Mouse (Mus musculus) intestine, embryonic 14.5 days (tissue): ENCODE data around the gene Daam1. TPM values are rescaled to one million over a fixed set of nuclear protein-coding genes. Genes with fewer than 3 reads are reported as not detected.

Experiments used
- ATAC-seq: fragments of 200-750 bp; cut with Nextera tagmentation; replicated peaks from 2 replicates; pipeline ENCODE4 v1.8.0; 2017; ENCODE audit warnings: low read depth, moderate number of reproducible peaks, moderate TSS enrichment, moderate library complexity; ENCODE audit not compliant: low FRiP score, low TSS enrichment
- DNase-seq: peaks from one replicate; pipeline ENCODE4 v3.0.0-alpha.2; 2018; ENCODE audit warnings: low spot score
- H3K27ac ChIP-seq: fragments of 300-500 bp; sonication (generic); 2 replicates; pipeline ENCODE4 v1.5.1; 2014; ENCODE audit warnings: low read depth, mild to moderate bottlenecking, control low read depth
- H3K27me3 ChIP-seq: fragments of 300-500 bp; sonication (generic); replicated peaks from 2 replicates; pipeline ENCODE4 v1.6.1; 2014; ENCODE audit warnings: low read length, control low read depth; ENCODE audit not compliant: control insufficient read depth, insufficient read depth
- H3K36me3 ChIP-seq: fragments of 300-500 bp; sonication (generic); 2 replicates; pipeline ENCODE4 v1.6.1; 2014; ENCODE audit warnings: low read length, control low read depth; ENCODE audit not compliant: control insufficient read depth, insufficient read depth
- H3K4me1 ChIP-seq: fragments of 300-500 bp; sonication (generic); replicated peaks from 2 replicates; pipeline ENCODE4 v1.6.1; 2014; ENCODE audit warnings: low read length, control low read depth, mixed read lengths; ENCODE audit not compliant: control insufficient read depth, insufficient read depth
- H3K4me2 ChIP-seq: fragments of 300-500 bp; sonication (generic); 2 replicates; pipeline ENCODE4 v1.6.1; 2014; ENCODE audit warnings: low read length
- H3K4me3 ChIP-seq: fragments of 300-500 bp; sonication (generic); 2 replicates; pipeline ENCODE4 v1.5.1; 2014; ENCODE audit warnings: low read depth, low read length, control low read depth, mixed read lengths
- H3K9ac ChIP-seq: fragments of 300-500 bp; sonication (generic); 2 replicates; pipeline ENCODE4 v1.6.1; 2014; ENCODE audit warnings: mild to moderate bottlenecking, low read length
- H3K9me3 ChIP-seq: fragments of 300-500 bp; sonication (generic); 2 replicates; pipeline ENCODE4 v1.6.1; 2016; ENCODE audit warnings: low read length, control low read depth; ENCODE audit not compliant: control insufficient read depth
- WGBS: fragments of 180-500 bp; shearing (Covaris S2); extraction: QIAGEN DNeasy Blood & Tissue Kit; methylation state at CpG from one replicate; pipeline ENCODE4 v1.1.7; 2014; 5-methylcytosine and 5-hydroxymethylcytosine counted together
- polyA plus RNA-seq: library from polyadenylated mRNA; unstranded; fragments of >200 nt; fragmentation: Nextera tagmentation; extraction: Ambion mirVana; gene quantifications from 2 replicates; pipeline ENCODE4 v1.2.1, GENCODE M21; 2014

The Daam1 gene
- polyA plus RNA-seq, 1 experiment from 2014 or later: 15.6 TPM

GRCm38 (mm10) chr12:71943646-71944045 is 112.8 kb downstream of the Daam1 start:
- Histone ChIP-seq H3K36me3 (peaks cover 52% of the 10 kb centered on the region), H3K4me2 (no peak overlapping the region), H3K9me3 (no peaks in the 10 kb centered on the region), H3K4me3 (no peak overlapping the region), H3K9ac (no peak overlapping the region), H3K4me1 (no peaks in the 10 kb centered on the region), H3K27me3 (no peaks in the 10 kb centered on the region), H3K27ac (no peak overlapping the region)
- ATAC-seq (no peak), DNase-seq (no peak)
- 86% methylated on average over 4 of the region's 4 CpGs for WGBS

- H3K36me3 ChIP-seq: peaks cover 61% of the 10 kb centered on the region
- 82% methylated on average over 7 of the region's 7 CpGs for WGBS
- no peak overlapping the region for H3K4me2 ChIP-seq
- DNase-seq (no peak), ATAC-seq (no peak)
- no peaks in the 10 kb centered on the region for H3K4me1 ChIP-seq
- H3K9me3 ChIP-seq: no peaks in the 10 kb centered on the region
- H3K27me3 ChIP-seq: no peaks in the 10 kb centered on the region
- H3K9ac ChIP-seq: no peak overlapping the region
- no peak overlapping the region for H3K4me3 ChIP-seq
- H3K27ac ChIP-seq: no peak overlapping the region
Measured at GRCm38 (mm10) chr12:71945844-71946243, 115.0 kb downstream of the Daam1 start.

GRCm38 (mm10) chr12:71946448-71946847 is 115.6 kb downstream of the Daam1 start:
- H3K27me3 ChIP-seq: no peaks in the 10 kb centered on the region
- peaks cover 67% of the 10 kb centered on the region for H3K36me3 ChIP-seq
- WGBS: 88% methylated on average over 8 of the region's 8 CpGs
- no peak overlapping the region for H3K9ac ChIP-seq
- H3K9me3 ChIP-seq: no peaks in the 10 kb centered on the region
- H3K4me3 ChIP-seq: no peak overlapping the region
- H3K27ac ChIP-seq: no peak overlapping the region
- DNase-seq (no peak), ATAC-seq (no peak)
- no peak overlapping the region for H3K4me2 ChIP-seq
- no peaks in the 10 kb centered on the region for H3K4me1 ChIP-seq

- no peak for ATAC-seq
Measured at GRCm38 (mm10) chr12:71948972-71949371, 118.1 kb downstream of the Daam1 start.

GRCm38 (mm10) chr12:71949606-71950005 is 118.7 kb downstream of the Daam1 start:
- H3K36me3 ChIP-seq: peaks cover 71% of the 10 kb centered on the region
- H3K4me2 ChIP-seq: no peak overlapping the region
- 86% methylated on average over 6 of the region's 6 CpGs for WGBS
- no peak overlapping the region for H3K4me3 ChIP-seq
- H3K27me3 ChIP-seq: no peaks in the 10 kb centered on the region
- peaks cover 6% of the 10 kb centered on the region for H3K4me1 ChIP-seq
- H3K9me3 ChIP-seq: no peaks in the 10 kb centered on the region
- H3K9ac ChIP-seq: no peak overlapping the region
- DNase-seq (no peak), ATAC-seq (no peak; the same call in 1 of the 2 replicates)
- no peak overlapping the region for H3K27ac ChIP-seq

More at GRCm38 (mm10) chr12:71948972-71949371, 118.1 kb downstream of the Daam1 start:
- H3K9ac ChIP-seq: no peak overlapping the region
- no peaks in the 10 kb centered on the region for H3K27me3 ChIP-seq
- H3K4me1 ChIP-seq: peaks cover 1% of the 10 kb centered on the region; the same call in 1 of the 2 replicates
- no peak overlapping the region for H3K4me3 ChIP-seq
- no peak overlapping the region for H3K4me2 ChIP-seq
- no peaks in the 10 kb centered on the region for H3K9me3 ChIP-seq
- peaks cover 77% of the 10 kb centered on the region for H3K36me3 ChIP-seq
- H3K27ac ChIP-seq: no peak overlapping the region
- DNase-seq: no peak
- WGBS: 92% methylated on average over 6 of the region's 6 CpGs

GRCm38 (mm10) chr12:71950095-71950877 is 119.4 kb downstream of the Daam1 start:
- H3K4me3 ChIP-seq: no peak overlapping the region
- H3K9me3 ChIP-seq: no peaks in the 10 kb centered on the region
- H3K9ac ChIP-seq: no peak overlapping the region
- DNase-seq: no peak
- peak; percentile 78 for ATAC-seq
- peaks cover 64% of the 10 kb centered on the region for H3K36me3 ChIP-seq
- H3K27ac ChIP-seq: no peak overlapping the region
- 78% methylated on average over 13 of the region's 13 CpGs for WGBS
- H3K27me3 ChIP-seq: no peaks in the 10 kb centered on the region
- peaks cover 6% of the 10 kb centered on the region for H3K4me1 ChIP-seq
- H3K4me2 ChIP-seq: no peak overlapping the region

GRCm38 (mm10) chr12:71954180-71954935 is 123.5 kb downstream of the Daam1 start:
- peaks cover 53% of the 10 kb centered on the region for H3K36me3 ChIP-seq
- H3K27me3 ChIP-seq: no peaks in the 10 kb centered on the region
- no peak for DNase-seq
- H3K4me2 ChIP-seq: no peak overlapping the region
- peaks cover 6% of the 10 kb centered on the region for H3K4me1 ChIP-seq
- no peak overlapping the region for H3K4me3 ChIP-seq
- ATAC-seq: no peak
- H3K9me3 ChIP-seq: no peaks in the 10 kb centered on the region
- H3K27ac ChIP-seq: no peak overlapping the region
- WGBS: 39% methylated on average over 5 of the region's 5 CpGs
- H3K9ac ChIP-seq: no peak overlapping the region

- Histone ChIP-seq H3K4me1 (peaks cover 6% of the 10 kb centered on the region), H3K9me3 (no peaks in the 10 kb centered on the region), H3K36me3 (peaks cover 57% of the 10 kb centered on the region), H3K27ac (no peak overlapping the region), H3K9ac (no peak overlapping the region), H3K27me3 (no peaks in the 10 kb centered on the region), H3K4me3 (no peak overlapping the region), H3K4me2 (no peak overlapping the region)
- WGBS: 76% methylated on average over 6 of the region's 6 CpGs
- no peak for ATAC-seq
- DNase-seq: peak; percentile 43
Measured at GRCm38 (mm10) chr12:71956980-71957379, 126.1 kb downstream of the Daam1 start.
